Mouse (Mus musculus) erythroblast, embryonic 14.5 days (primary cell): ENCODE data around the gene Glul.

Experiments
- GATA1 ChIP-seq: IDR thresholded peaks from 2 replicates; pipeline ENCODE4 v1.6.1; 2012; ENCODE audit warnings: low read length, inconsistent platforms, mixed read lengths
- TAL1 ChIP-seq: IDR thresholded peaks from 3 replicates; pipeline ENCODE4 v1.6.1; 2012; ENCODE audit warnings: low read length, inconsistent platforms, mixed read lengths

DNA sequence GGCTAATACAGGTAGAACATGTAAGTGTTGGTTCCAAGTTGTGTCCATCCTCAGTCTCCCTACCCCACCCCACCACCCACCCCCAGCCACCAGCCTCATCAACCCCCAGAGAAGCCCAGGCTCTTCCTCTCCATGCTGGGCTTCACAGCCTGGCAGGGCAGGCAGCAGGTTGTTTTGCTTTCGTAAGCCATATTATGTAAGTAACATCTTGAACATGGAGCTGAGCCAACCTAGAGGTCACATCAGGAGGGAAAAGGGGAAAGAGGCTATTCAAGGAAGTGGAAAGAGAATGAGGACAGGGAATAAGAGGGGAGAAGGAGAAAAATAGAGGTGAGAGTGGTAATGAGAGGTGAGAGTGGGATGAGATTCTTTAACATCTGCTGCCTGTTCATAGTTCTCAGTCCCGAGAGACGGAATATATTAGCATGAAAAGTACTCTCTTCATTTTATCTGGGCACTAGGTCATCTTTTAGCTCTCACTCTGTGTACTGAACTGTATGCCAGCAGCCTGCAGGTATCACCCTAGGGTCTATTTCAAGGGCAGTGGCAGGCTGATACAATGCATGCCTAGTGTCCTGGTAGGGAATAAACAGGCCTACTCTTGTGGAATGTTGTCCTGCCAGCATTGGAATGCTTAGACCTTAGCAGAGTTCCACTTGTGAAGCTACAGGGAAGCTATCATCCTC is 18.9 kb downstream of the Glul start:
- TF ChIP-seq GATA1 (no peak), TAL1 (no peak)
